Mouse (Mus musculus) heart, postnatal 14 days (tissue): ENCODE results near the gene Metrnl. TPM values are rescaled to one million over a fixed set of nuclear protein-coding genes. Genes with fewer than 3 reads are reported as not detected.
"Not testable (repeated sequence)": the region's sequence is repeated elsewhere in the genome, so short reads cannot be mapped to it uniquely, and the experiment has no call there.

Experiments used
- DNase-seq, 2 experiments: peaks; one replicate each; pipeline ENCODE4 v3.0.0; 2021 to 2022
- intact Hi-C: fragments of 180-260 bp; cut with DNase I; formaldehyde crosslinking; loops from one replicate; pipeline ENCODE4 v1.15.1; 2025
- long read RNA-seq, 2 experiments: library from polyadenylated mRNA; stranded (forward); transcript quantifications; one replicate each; pipeline ENCODE4 v2.0.0; 2021
- total RNA-seq, 2 experiments: library from RNA; stranded (reverse); gene quantifications; 2 replicates each; pipeline ENCODE4 v1.2.3; 2021

The Metrnl gene
- total RNA-seq, result 10 to 100 TPM; 20.4 to 22.7 TPM
- long read RNA-seq, experiment 1, transcript Metrnl-201 (4 exons, 1,401 nt), result major isoform, 41 of 43 reads
- long read RNA-seq, experiment 1, partial matches to known transcripts, result 0 of 43 reads
- long read RNA-seq, experiment 1, other reads (novel, unspliced or antisense), result 2 of 43 reads
- long read RNA-seq, experiment 2, transcript Metrnl-201 (4 exons, 1,401 nt), result major isoform, 29 of 32 reads
- long read RNA-seq, experiment 2, partial matches to known transcripts, result 0 of 32 reads
- long read RNA-seq, experiment 2, other reads (novel, unspliced or antisense), result 3 of 32 reads

GRCm38 (mm10) chr11:121701244-121701643 is at the start of gene Metrnl:
Gene Metrnl (plus strand): TSS chr11:121701544.
- intact Hi-C loops, result loop anchor here (5.0 kb wide), 3 partner anchors 34 to 91 kb away; no protein-coding TSS in a partner anchor
- DNase-seq, result no peak

GRCm38 (mm10) chr11:121651556-121651955 is 49.8 kb upstream of the Metrnl start:
- intact Hi-C loops, result loop anchor here (5.0 kb wide), 1 partner anchor 51 kb away; the partner anchor contains the start of gene Metrnl
- no peak for DNase-seq

- DNase-seq, result no peak
Observed at GRCm38 (mm10) chr11:121651983-121652382, 49.4 kb upstream of the Metrnl start.

GRCm38 (mm10) chr11:121652547-121653305 is 48.6 kb upstream of the Metrnl start:
- intact Hi-C loops, result loop anchor here (1.0 to 5.0 kb wide), 2 partner anchors 50 to 156 kb away; partner anchors contain the start of gene Metrnl
- DNase-seq, result peak; percentile 62 to 82

More at GRCm38 (mm10) chr11:121651983-121652382, 49.4 kb upstream of the Metrnl start:
- intact Hi-C loops, result loop anchor here (1.0 to 5.0 kb wide), 2 partner anchors 50 to 156 kb away; partner anchors contain the start of gene Metrnl

GRCm38 (mm10) chr11:121653631-121654030 is 47.7 kb upstream of the Metrnl start:
- DNase-seq, result no peak
- intact Hi-C loops, result loop anchor here (5.0 kb wide), 1 partner anchor 49 kb away; the partner anchor contains the start of gene Metrnl

GRCm38 (mm10) chr11:121654406-121654945 is 46.9 kb upstream of the Metrnl start:
- intact Hi-C loops, result loop anchor here (5.0 kb wide), 1 partner anchor 48 kb away; the partner anchor contains the start of gene Metrnl
- DNase-seq, result no peak

GRCm38 (mm10) chr11:121655166-121655806 is 46.1 kb upstream of the Metrnl start:
- intact Hi-C loops, result no loop called here
- DNase-seq, result no peak

- DNase-seq, result no peak
- intact Hi-C loops, result no loop called here
Observed at GRCm38 (mm10) chr11:121655807-121656511, 45.4 kb upstream of the Metrnl start.

GRCm38 (mm10) chr11:121658151-121658550 is 43.2 kb upstream of the Metrnl start:
- intact Hi-C loops, result no loop called here

GRCm38 (mm10) chr11:121660604-121661003 is 40.7 kb upstream of the Metrnl start:
- DNase-seq, intact Hi-C loops: not testable (repeated sequence)

More at GRCm38 (mm10) chr11:121658151-121658550, 43.2 kb upstream of the Metrnl start:
- DNase-seq, result no peak

GRCm38 (mm10) chr11:121661116-121661515 is 40.2 kb upstream of the Metrnl start:
- intact Hi-C loops, result no loop called here

GRCm38 (mm10) chr11:121667541-121667940 is 33.8 kb upstream of the Metrnl start:
- no peak for DNase-seq
- intact Hi-C loops, result loop anchor here (5.0 kb wide), 1 partner anchor 35 kb away; the partner anchor contains the start of gene Metrnl

More at GRCm38 (mm10) chr11:121661116-121661515, 40.2 kb upstream of the Metrnl start:
- DNase-seq, result no peak

- intact Hi-C loops, result loop anchor here (5.0 kb wide), 1 partner anchor 34 kb away; the partner anchor contains the start of gene Metrnl
- DNase-seq, result no peak
Observed at GRCm38 (mm10) chr11:121668776-121669175, 32.6 kb upstream of the Metrnl start.

- no peak for DNase-seq
- intact Hi-C loops, result loop anchor here (5.0 kb wide), 1 partner anchor 126 kb away; no protein-coding TSS in a partner anchor
Observed at GRCm38 (mm10) chr11:121670926-121671325, 30.4 kb upstream of the Metrnl start.

GRCm38 (mm10) chr11:121672312-121672989 is 28.9 kb upstream of the Metrnl start:
- intact Hi-C loops, result loop anchor here (5.0 kb wide), 1 partner anchor 125 kb away; no protein-coding TSS in a partner anchor
- DNase-seq, result no peak

GRCm38 (mm10) chr11:121672990-121673572 is 28.3 kb upstream of the Metrnl start, which contains the start of gene B3gntl1:
Gene B3gntl1 (minus strand): TSS chr11:121673153.
- DNase-seq, result peak; percentile 99
- intact Hi-C loops, result loop anchor here (5.0 kb wide), 1 partner anchor 124 kb away; no protein-coding TSS in a partner anchor

GRCm38 (mm10) chr11:121673629-121674028 is 27.7 kb upstream of the Metrnl start:
- intact Hi-C loops, result loop anchor here (5.0 kb wide), 1 partner anchor 124 kb away; no protein-coding TSS in a partner anchor
- DNase-seq, result peak in 1 of 2 experiments; percentile 38

- DNase-seq, result no peak
- intact Hi-C loops, result no loop called here
Observed at GRCm38 (mm10) chr11:121676836-121677235, 24.5 kb upstream of the Metrnl start.
